Mouse (Mus musculus): ENCODE measurements around the gene Bend6.

DNA sequence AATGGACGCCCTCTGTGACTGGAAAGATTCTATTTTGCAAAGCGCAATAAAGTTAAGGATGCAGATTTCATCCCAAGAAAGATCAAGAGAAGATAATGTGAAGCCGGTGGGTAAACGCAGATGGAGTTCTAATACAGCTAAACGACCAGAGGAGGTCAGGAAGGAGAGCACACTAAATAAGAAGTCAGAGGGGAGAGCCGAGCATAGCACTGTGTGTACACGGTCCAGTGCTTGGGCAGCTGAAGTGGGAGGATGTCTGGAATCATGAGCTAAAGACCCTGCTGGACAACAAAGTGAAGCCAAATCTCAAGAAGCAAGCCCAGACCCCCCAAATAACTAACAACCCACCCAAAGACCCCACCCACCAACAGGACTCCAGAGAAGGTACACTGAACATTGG is 15.4 kb upstream of the Bend6 start:
- TF ChIP-seq CTCF (IDR thresholded peaks at IDR 0.05; ENCODE audit: borderline replicate concordance, insufficient read depth, low read length) (no peak), POLR2A (IDR thresholded peaks at IDR 0.05; ENCODE audit: low read depth, low read length) (no peak)

All from embryonic fibroblast, embryonic 13.5 days (primary cell).